Mouse (Mus musculus) bone marrow macrophage, adult 2 months (primary cell): ENCODE measurements around the gene Phlda1. TPM values are rescaled to one million over a fixed set of nuclear protein-coding genes. Genes with fewer than 3 reads are reported as not detected.

Experiments used
- H3K27ac ChIP-seq: 2 replicates; pipeline ENCODE4 v1.5.1; 2012; ENCODE audit warnings: low read depth, low read length; ENCODE audit not compliant: insufficient read depth
- H3K4me1 ChIP-seq: 2 replicates; pipeline ENCODE4 v1.6.1; 2012; ENCODE audit warnings: low read length; ENCODE audit not compliant: control insufficient read depth, insufficient read depth
- H3K4me3 ChIP-seq: 2 replicates; pipeline ENCODE4 v1.5.1; 2012; ENCODE audit warnings: mild to moderate bottlenecking, low read length, moderate library complexity; ENCODE audit not compliant: insufficient read depth
- CTCF ChIP-seq: IDR thresholded peaks from 2 replicates; pipeline ENCODE4 v1.5.1; 2012; ENCODE audit warnings: low read depth, mild to moderate bottlenecking, low read length, moderate library complexity
- POLR2A ChIP-seq: IDR thresholded peaks from 2 replicates; pipeline ENCODE4 v1.6.1; 2012; ENCODE audit warnings: mild to moderate bottlenecking, low read depth, low read length, borderline replicate concordance
- polyA plus RNA-seq: library from polyadenylated mRNA; stranded (reverse); fragments of >200 nt; gene quantifications from 2 replicates; pipeline ENCODE4 v1.2.4, GENCODE M21; 2012; ENCODE audit not compliant: missing spikeins, insufficient read depth, insufficient read length

Phlda1 gene
- polyA plus RNA-seq, 1 experiment = 0.47 TPM

DNA sequence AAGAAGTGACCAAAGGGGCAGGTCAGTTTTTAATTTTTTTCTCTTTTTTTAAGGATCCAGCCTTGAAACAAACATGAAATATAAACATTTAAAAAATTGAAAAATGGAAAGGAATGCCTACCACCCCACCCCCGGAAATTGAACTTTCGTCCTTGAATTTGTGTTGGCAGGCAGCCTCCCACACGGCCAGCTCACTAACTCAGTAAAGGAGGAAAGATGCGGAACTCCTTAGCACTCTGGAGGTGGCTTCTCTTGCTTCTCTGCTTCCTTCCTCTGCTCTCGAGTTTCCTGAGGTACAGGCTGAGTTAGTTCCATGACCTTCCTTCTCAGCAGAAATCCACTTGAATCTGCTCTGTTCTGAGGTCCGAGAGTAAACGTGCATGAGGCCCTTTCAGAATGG is 4.7 kb downstream of the Phlda1 start:
- no peak overlapping the region for H3K27ac ChIP-seq
- TF ChIP-seq POLR2A (no peak), CTCF (no peak)
- no peak overlapping the region for H3K4me3 ChIP-seq
- peaks cover 12% of the 10 kb centered on the region for H3K4me1 ChIP-seq

DNA sequence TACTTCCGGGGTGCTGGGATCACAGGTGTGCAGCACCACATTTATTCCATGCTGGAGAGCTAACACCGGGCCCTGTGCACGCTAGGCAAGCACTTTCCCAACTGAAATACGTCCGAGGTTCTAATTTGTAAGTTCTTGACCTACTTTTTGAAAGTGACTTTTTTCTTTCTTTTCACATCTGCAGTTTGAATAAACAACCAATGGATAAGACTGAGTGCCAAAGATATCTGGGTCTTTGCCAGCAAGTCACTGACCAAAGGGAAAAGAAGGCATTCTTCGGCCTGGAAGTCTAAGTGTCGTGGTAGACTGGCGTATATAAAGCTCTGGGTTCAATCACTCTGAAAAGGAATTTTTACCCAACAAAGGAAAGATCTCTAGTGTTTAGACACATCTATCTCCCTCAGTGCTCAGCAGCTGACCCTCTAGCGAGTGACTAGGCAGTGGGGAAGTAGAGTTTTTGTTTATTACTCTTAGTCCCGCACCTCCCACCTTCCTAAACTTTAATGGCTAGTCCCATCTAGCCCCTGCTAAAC is 6.0 kb downstream of the Phlda1 start:
- no peak overlapping the region for H3K27ac ChIP-seq
- TF ChIP-seq CTCF = no peak
- TF ChIP-seq POLR2A = no peak
- peaks cover 21% of the 10 kb centered on the region for H3K4me1 ChIP-seq
- H3K4me3 ChIP-seq = no peak overlapping the region

DNA sequence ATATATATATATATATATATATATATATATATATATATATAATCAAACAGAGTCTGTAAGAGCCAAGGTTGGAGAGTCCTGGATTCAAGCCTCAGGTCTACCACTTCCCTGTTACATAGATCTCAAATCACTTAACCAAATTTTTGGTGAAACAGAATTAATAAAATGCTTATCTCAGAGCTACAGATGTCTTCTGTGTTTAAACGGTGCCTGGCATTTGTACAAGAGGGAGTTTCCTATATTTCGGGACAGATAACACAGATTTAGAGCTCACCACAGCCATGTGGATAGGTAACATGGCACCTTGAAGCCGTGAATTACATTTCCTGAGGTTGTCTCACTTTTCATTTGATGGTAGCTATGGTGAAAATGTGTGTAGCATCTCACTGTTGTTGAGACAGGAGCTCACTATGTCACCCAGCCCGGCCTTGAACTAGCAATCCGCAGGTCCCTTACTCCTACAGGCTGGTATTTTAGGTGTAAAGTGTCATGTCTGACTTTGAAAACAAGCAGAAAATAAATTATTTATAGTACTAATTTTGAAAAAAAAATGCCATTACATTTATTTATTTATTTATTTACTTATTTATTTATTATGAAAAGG is 8.3 kb downstream of the Phlda1 start:
- Histone ChIP-seq H3K4me1 (peaks cover 20% of the 10 kb centered on the region), H3K4me3 (no peak overlapping the region), H3K27ac (no peak overlapping the region)
- no peak for TF ChIP-seq POLR2A
- no peak for TF ChIP-seq CTCF

DNA sequence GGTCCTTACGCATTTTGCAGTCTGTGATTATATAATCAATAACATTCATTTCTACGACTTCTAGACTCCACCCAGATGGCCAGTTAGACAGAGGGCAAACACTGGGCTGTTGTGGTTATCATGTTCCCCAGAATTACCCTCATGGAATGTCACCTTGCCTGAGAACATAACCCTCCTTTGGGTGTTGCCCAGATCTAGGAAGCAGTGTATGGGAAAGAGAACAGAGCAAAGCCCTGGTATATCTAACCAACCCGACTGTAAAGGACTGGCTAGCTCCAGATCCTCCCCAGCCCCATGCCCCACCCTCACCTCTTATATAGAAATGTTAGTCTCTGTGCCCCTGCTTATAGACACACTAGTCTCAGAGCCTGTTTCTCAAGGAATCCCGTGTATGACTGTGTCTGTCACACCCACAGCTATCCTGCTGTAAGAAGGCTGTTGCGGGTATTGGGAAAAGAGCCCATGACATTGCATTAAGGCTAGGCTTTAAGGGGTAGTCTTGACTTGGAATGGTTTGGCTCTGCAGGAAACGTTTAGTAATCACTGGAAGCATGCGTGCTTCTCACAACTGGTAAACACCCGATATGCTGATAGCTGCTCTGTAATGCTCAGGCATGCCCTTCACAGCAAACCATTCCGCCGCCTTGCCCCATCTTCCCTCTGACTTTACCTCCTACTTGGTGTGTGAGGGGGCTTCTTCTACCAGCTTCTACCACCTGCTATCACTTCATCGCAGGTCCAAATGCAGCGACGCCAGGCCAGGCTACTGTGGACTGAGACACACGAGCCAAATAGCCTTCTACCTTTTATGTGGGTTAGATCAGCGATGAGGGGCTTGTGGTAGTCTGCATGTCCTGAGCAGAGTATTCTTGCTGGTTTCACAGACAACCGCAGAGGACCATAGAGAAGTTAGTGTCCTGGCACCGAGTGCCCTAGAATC is 9.3 kb downstream of the Phlda1 start:
- Histone ChIP-seq H3K4me3 (no peak overlapping the region), H3K4me1 (peaks cover 20% of the 10 kb centered on the region), H3K27ac (no peak overlapping the region)
- TF ChIP-seq POLR2A = no peak
- TF ChIP-seq CTCF = no peak

DNA sequence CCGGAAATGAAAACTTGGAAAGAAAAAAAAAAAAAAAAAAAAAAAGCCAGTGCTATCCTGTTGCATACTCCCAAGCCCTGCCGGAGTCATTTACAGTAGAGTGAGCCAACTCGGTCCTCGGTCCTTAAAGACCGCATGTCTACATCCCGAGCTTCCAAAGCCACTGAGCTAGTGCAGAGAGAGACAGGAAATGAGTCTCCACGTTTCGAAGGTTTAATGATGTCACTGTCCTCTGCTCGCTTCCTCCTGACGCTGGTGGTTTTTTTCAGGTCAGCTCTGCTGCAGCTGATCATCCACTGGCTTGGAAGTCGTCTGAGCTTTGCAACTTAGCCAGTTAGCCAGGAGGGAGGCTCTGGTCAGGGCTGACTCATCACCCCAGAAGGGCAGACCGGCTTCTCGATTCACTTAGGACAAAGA is 10.1 kb downstream of the Phlda1 start:
- peaks cover 20% of the 10 kb centered on the region for H3K4me1 ChIP-seq
- TF ChIP-seq POLR2A (no peak), CTCF (no peak)
- peak overlapping the region; percentile 23 for H3K4me3 ChIP-seq
- no peak overlapping the region for H3K27ac ChIP-seq

DNA sequence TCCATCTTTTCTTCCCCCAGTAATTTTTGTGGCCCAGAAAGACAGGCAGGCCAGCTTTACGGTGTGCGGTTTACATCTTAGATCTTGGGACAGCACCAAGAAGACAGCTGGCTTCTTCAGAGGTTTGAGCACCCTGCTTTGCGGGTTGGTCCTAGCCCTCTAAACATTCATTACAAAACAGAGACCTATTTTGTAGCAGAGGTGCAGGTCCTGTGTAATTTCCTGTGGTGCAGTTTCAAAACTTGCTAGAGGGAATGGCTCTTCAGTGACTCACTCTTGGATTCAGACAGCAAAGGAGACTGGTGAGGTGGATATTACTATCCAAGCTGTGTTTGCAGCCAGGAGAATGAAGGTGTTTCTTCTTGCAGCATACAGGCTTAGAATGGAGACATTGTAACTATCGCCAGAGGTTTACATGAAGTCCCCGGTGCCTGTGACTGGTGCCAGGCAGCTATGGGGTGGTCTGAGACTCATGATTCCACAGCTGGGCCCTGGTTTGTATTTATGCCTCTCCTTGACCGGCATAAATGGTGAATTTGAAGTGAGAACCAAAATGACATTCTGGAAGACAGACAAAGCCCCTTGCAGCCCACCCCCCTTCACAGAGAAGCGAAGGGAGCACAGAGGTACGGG is 10.8 kb downstream of the Phlda1 start:
- Histone ChIP-seq H3K27ac (peak overlapping the region; percentile 26; the same call in 1 of the 2 replicates), H3K4me1 (peaks cover 20% of the 10 kb centered on the region), H3K4me3 (no peak overlapping the region)
- TF ChIP-seq POLR2A = no peak
- no peak for TF ChIP-seq CTCF

DNA sequence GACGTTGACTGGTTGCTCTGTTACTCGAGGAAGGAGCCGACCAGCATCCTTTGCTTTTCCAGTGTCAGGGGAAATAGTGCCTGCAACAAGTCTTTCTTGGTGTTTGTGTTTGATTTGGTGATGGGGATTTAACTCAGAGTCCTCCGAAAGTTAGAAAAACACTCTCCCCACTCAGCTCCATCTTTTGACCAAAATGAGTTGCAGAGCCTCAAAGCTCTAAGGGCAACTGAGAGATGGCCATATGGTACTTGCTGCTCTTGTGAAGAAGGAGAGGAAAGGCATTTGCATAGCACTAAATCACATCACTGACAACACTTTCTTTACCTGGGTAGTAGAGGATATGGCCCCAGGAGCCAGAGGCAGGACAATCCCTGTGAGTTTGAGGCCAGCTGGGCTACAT is 12.3 kb downstream of the Phlda1 start:
- Histone ChIP-seq H3K4me1 (peaks cover 20% of the 10 kb centered on the region), H3K4me3 (no peak overlapping the region), H3K27ac (no peak overlapping the region)
- TF ChIP-seq POLR2A (no peak), CTCF (no peak)

DNA sequence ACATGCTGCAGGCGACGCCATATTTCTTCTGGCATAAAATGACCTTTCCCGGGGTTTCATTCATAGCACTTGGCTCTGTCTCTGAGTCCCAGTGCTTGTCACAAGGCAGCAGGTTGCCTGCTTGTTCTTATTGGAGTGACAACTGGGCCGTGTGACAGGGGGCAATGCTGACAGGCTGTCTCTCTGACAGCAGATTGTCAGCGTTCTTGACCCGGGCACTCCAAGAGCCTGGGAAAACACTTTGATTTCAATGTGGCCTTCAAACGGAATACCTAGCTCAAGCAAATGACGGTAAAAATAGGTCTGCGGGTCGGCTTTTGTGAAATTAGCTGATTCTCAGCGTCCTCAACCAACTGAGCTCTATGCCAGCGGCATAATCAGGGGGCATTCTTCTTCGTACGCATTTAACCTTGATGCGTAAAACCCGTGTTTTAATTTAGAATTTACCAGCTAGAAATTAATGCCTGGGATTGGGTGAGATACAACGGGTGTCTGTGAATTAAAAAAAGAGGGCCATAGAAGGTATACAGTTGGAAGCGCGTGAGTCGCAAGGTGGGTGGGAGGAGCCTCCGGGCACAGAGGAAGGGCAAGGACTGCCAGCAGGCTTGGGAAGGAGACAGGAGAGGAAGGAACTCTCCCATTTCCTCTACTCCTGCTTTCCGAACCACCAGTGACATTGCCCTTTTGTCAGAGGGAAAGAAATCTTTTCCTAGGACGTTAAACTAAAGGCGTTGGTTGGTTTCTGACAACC is 13.7 kb downstream of the Phlda1 start:
- H3K4me1 ChIP-seq = peaks cover 20% of the 10 kb centered on the region
- TF ChIP-seq POLR2A (no peak), CTCF (no peak)
- H3K4me3 ChIP-seq = no peak overlapping the region
- H3K27ac ChIP-seq = no peak overlapping the region

DNA sequence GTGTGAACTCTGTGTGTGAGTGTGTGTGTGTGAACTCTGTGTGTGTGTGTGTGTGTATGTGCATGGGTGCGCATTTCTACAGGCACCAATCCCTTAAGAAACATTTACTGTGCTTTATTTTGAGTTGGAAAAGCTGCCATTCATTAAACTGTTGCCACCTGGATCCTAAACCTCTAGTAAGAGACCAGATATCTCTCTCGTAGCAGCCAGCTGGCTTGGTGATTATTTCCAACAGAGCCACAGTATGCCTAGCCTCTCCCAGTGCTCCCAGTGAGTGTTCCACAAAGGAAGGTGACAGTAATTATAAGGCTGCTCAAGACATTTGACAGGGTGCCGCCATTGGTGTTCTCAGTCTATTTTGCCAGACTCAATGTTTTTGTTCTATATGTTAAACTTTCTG is 14.5 kb downstream of the Phlda1 start:
- no peak for TF ChIP-seq POLR2A
- TF ChIP-seq CTCF = no peak
- no peak overlapping the region for H3K27ac ChIP-seq
- H3K4me3 ChIP-seq = no peak overlapping the region
- peaks cover 16% of the 10 kb centered on the region for H3K4me1 ChIP-seq
